Mouse (Mus musculus): ENCODE data around the gene Tbx2.

Gene Tbx2

DNA sequence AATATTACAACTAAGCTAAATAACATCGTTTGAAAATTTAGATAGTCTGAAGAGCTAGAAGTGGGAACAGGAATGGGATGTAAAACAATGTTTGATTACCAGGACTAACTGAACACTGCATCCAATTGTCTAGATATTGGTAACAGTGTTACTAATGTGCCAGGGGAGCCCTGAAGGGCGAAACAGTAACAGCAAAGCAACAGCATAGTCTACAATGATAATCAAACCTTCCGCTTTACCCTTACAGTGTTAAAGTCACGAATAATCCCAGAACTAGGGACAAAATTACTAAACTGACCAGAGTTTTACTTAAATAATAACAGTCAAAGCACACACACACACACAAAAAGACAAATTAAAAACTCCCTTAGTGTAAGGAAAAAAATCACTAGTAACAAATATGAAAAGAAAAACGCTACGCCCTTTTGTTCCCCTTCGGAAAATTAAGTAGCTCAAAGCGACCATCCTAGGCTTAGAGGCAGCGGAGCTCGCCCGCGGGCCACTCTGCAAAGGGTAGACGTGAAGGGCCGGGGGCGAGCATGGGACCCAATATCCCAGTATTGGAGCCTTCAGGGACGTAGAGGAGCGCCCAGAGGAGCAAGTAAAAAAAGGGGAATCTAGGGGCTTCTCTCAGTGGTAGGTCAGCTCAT, 55.6 kb downstream of the Tbx2 start:
- no peak for DNase-seq (ENCODE audit: low read depth, low spot score)

DNA sequence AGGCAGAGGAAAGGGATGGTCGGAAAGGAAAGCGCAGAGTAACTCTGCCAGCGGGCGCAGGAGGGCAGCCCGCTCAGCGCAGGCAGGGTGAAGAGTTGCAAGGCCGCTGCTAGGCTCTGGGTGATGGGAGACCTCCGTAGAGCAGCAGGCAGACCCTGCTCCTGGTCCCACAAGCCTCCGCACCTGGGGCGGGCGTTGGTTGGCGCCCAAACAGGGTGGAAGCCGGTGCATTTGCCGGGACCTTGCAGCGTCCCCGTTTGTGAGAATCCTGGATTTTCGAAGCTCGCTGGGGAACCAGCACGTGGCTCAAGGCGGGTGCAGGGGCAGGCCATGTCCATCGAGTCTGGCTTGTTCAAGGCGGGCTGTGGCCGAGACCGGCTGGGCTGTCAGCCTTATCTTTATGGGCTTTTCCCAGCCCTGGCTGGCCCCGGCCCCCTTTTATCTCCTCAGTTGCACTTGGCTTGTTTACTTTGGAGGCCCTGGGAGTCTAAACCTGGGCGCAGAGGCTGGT, 56.2 kb downstream of the Tbx2 start:
- no peak for DNase-seq (ENCODE audit: low read depth, low spot score)

DNA sequence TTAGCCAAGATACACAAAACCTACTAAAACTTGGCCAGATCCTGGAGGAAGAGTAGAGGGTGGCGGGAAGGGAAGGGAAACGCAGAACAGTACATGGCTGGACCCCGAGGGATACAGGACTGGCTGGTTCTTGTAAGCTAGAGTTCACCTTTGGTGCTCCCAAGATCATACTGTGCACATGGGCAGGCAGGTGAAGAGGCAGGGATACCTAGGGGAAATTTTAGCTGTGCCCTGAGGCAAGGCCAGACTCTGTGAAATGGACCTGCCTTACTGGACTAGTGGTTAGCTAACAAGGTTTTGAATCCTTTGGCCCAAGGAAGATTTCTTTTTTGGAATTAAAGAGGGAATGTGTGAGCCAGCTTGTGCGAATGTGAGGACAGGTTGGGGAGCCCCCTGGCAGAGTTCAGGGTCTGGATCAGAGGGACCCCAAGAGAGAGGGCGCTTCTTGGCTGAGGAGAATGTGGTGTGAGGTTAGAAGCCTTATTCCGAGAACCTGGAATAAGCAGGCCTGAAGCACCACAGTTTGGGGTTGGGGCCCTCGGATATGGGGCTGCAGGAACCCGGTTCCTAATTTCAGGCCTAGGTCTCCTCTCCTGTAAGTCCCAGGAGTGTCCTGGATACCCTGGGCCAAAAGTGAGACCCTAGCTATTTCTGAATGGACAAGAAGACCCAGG, 56.8 kb downstream of the Tbx2 start:
- DNase-seq (ENCODE audit: low read depth, low spot score) = no peak

DNA sequence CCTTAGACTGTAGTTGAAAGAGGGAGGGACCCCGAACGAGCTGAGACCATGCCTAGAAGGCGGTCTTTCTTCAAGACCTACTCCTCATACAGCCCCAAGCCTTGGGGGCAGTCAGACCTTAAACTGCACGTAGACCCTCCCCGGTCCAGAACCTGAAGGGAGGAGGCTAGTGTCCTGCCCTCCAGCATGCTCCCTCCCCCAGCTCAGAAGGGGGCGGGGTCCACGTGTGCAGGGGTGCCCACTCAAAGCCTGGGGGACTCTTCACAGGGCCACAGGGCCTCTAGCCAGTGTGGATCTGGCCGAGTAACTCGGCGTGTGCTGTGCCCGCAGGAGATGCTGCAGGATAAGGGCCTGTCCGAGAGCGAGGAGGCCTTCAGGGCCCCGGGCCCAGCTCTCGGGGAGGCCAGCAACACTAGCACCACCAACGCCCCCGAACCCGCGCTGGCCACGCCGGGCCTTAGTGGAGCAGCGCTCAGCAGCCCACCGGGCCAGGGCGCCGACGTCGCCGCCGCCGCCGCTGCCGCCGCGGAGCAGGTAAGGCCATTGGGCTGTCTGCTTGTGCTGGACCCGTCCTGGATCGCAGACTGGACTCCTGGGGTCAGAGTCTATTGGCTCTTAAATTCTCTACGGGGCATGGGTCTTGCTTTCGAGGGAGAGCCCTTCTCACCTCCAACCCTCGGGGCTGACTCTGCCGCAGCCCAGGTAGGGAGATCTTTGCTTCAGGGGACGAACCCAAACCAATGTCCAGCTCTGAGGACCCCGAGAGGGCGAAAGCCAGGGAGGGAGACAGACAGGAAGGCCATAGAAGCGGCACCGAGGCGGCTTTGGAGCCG, 57.6 kb downstream of the Tbx2 start:
- no peak for DNase-seq (ENCODE audit: low read depth, low spot score)

DNA sequence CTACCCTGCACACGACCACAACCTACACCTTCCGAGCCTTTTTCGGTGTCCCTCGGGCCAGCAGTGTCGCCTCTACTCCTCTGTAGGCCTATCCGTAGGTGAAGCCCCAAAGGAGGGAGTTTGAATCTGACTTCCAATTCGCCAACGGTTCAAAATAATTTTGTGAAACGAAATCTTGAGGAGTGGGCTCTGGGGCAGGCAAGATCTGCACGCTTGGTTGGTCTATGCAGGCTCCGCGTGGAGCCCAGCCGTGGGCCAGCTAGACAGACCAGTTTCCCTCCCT, 58.2 kb downstream of the Tbx2 start:
- DNase-seq (ENCODE audit: low read depth, low spot score) = no peak

DNA sequence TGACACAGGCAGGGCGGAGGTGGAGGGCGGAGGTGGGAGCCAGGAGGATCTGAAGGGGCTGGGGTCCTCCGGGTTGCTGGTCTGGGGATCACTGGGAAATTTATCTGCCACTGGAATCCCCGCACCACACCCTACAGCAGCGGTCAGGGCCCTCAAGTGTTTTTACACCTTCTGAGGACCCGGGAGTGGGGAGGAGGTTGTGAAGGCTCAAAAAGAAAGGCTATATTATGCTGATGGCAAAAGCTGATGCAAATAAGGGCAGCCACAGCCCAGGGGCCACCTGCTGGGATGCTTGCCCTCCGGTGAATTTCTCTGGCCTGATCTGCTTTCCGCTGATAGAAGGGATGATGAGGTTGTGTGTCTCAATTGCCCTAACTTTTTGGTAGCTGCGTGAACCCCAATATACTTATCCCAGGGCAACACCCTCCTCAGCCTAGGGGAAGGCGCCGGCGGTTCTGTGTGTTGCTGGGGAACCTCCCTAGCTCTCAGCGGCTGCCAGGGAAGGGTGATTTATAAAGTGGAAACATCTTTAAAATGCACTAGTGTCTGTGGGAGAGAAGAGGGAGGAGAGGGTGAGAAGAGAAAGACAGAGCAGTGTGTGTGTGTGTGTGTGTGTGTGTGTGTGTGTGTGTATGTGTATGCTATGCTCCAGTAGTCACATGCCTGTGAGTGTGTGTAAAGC, 58.8 kb downstream of the Tbx2 start:
- DNase-seq (ENCODE audit: low read depth, low spot score) = no peak

Measured in WW6 (cell line).